Mouse (Mus musculus): ENCODE data around the gene Amdhd1. TPM values are rescaled to one million over a fixed set of nuclear protein-coding genes. Genes with fewer than 3 reads are reported as not detected.
A peak's percentile ranks its signal among the peaks of the same experiment; 100 is the strongest.
"Not testable (repeated sequence)": the region's sequence is repeated elsewhere in the genome, so short reads cannot be mapped to it uniquely, and the experiment has no call there.

Amdhd1 gene
- 1 to 10 TPM; 1.1 to 1.9 TPM for total RNA-seq (2021)
- long read RNA-seq, partial matches to known transcripts, result 5 of 6 reads
- long read RNA-seq, other reads (novel, unspliced or antisense), result 1 of 6 reads

GRCm38 (mm10) chr10:93539775-93540430 is at the start of gene Amdhd1:
Gene Amdhd1 (minus strand): TSS chr10:93540033.
- peak; percentile 69 to 74 for DNase-seq (ENCODE audit: low spot score in 2 of 2)

GRCm38 (mm10) chr10:93589281-93589848 is 49.5 kb upstream of the Amdhd1 start, which contains the start of gene Snrpf:
Gene Snrpf (minus strand): TSS chr10:93589706.
- peak; percentile 97 for DNase-seq (ENCODE audit: low spot score in 2 of 2)

GRCm38 (mm10) chr10:93588796-93589195 is 49.0 kb upstream of the Amdhd1 start:
- no peak for DNase-seq (ENCODE audit: low spot score in 2 of 2)

GRCm38 (mm10) chr10:93577271-93577886 is 37.5 kb upstream of the Amdhd1 start:
- peak; percentile 78 to 84 for DNase-seq (ENCODE audit: low spot score in 2 of 2)

GRCm38 (mm10) chr10:93575960-93576359 is 36.1 kb upstream of the Amdhd1 start:
- DNase-seq (ENCODE audit: low spot score in 2 of 2), result no peak

GRCm38 (mm10) chr10:93574966-93575365 is 35.1 kb upstream of the Amdhd1 start:
- DNase-seq (ENCODE audit: low spot score in 2 of 2), result no peak

GRCm38 (mm10) chr10:93572209-93572608 is 32.4 kb upstream of the Amdhd1 start:
- DNase-seq (ENCODE audit: low spot score in 2 of 2), result no peak

GRCm38 (mm10) chr10:93568671-93569070 is 28.8 kb upstream of the Amdhd1 start:
- DNase-seq (ENCODE audit: low spot score in 2 of 2), result no peak

- no peak for DNase-seq (ENCODE audit: low spot score in 2 of 2)
Measured at GRCm38 (mm10) chr10:93567841-93568566, 28.2 kb upstream of the Amdhd1 start.

GRCm38 (mm10) chr10:93567066-93567465 is 27.2 kb upstream of the Amdhd1 start:
- DNase-seq (ENCODE audit: low spot score in 2 of 2), result no peak

- no peak for DNase-seq (ENCODE audit: low spot score in 2 of 2)
Measured at GRCm38 (mm10) chr10:93564518-93565090, 24.8 kb upstream of the Amdhd1 start.

- DNase-seq (ENCODE audit: low spot score in 2 of 2), result no peak
Measured at GRCm38 (mm10) chr10:93559786-93560185, 20.0 kb upstream of the Amdhd1 start.

- DNase-seq (ENCODE audit: low spot score in 2 of 2), result not testable (repeated sequence)
Measured at GRCm38 (mm10) chr10:93557971-93558370, 18.1 kb upstream of the Amdhd1 start.

- DNase-seq (ENCODE audit: low spot score in 2 of 2), result no peak
Measured at GRCm38 (mm10) chr10:93552596-93552995, 12.8 kb upstream of the Amdhd1 start.

GRCm38 (mm10) chr10:93549821-93550220 is 10.0 kb upstream of the Amdhd1 start:
- no peak for DNase-seq (ENCODE audit: low spot score in 2 of 2)

GRCm38 (mm10) chr10:93548991-93549390 is 9.2 kb upstream of the Amdhd1 start:
- peak; percentile 81 to 86 for DNase-seq (ENCODE audit: low spot score in 2 of 2)

- DNase-seq (ENCODE audit: low spot score in 2 of 2), result no peak
Measured at GRCm38 (mm10) chr10:93547741-93548270, 8.0 kb upstream of the Amdhd1 start.

GRCm38 (mm10) chr10:93544172-93544571 is 4.3 kb upstream of the Amdhd1 start:
- no peak for DNase-seq (ENCODE audit: low spot score in 2 of 2)

- no peak for DNase-seq (ENCODE audit: low spot score in 2 of 2)
Measured at GRCm38 (mm10) chr10:93543176-93543575, 3.3 kb upstream of the Amdhd1 start.

- no peak for DNase-seq (ENCODE audit: low spot score in 2 of 2)
Measured at GRCm38 (mm10) chr10:93542356-93542755, 2.5 kb upstream of the Amdhd1 start.

- no peak for DNase-seq (ENCODE audit: low spot score in 2 of 2)
Measured at GRCm38 (mm10) chr10:93541585-93541984, 1.8 kb upstream of the Amdhd1 start.
